ENCODE assay signal across 9 mouse cellular contexts in genomic region chr5:133991556-133991955, GRCm38 (mm10).
A peak's percentile ranks its signal among the peaks of the same experiment; 100 is the strongest.
DNase-seq lines count a peak whose midpoint lies in the region; ATAC-seq and TF ChIP-seq lines count a peak whose summit lies in the region.
"Had no signal": no experiment of that assay in that cellular context is flagged by ENCODE, and none has a peak within 500 bp of the region (broad histone marks: within the 10 kb centered on the region; RNA-seq: fewer than 3 reads in every experiment).

No protein-coding gene starts in this region.

- TF ChIP-seq CTCF in lung, postnatal 0 days (IDR thresholded peaks at IDR 0.05), result no peak
- no peak for TF ChIP-seq CTCF in stomach, postnatal 0 days (IDR thresholded peaks at IDR 0.05; ENCODE audit: low read depth)

- H3K4me3 ChIP-seq in embryonic facial prominence, embryonic 14.5 days (ENCODE audit: low read depth, low read length), result no peak overlapping the region
- H3K4me3 ChIP-seq in embryonic facial prominence, embryonic 10.5 days, result no peak overlapping the region
- no peak overlapping the region for H3K4me3 ChIP-seq in lung, postnatal 0 days (ENCODE audit: low read depth, low read length)
- no peak overlapping the region for H3K4me3 ChIP-seq in intestine, embryonic 16.5 days (ENCODE audit: low read length)
- no peak overlapping the region for H3K4me3 ChIP-seq in stomach, postnatal 0 days (ENCODE audit: low read depth, low read length)
- H3K4me3 ChIP-seq: erythroblast, embryonic 14.5 days had no signal

- no peak overlapping the region for H3K4me2 ChIP-seq in embryonic facial prominence, embryonic 14.5 days (ENCODE audit: low read depth, low read length)
- H3K4me2 ChIP-seq in lung, postnatal 0 days (replicated peaks; ENCODE audit: low read depth, low read length), result no peak overlapping the region
- no peak overlapping the region for H3K4me2 ChIP-seq in intestine, embryonic 16.5 days (ENCODE audit: low read depth, low read length)
- no peak overlapping the region for H3K4me2 ChIP-seq in stomach, postnatal 0 days (replicated peaks; ENCODE audit: low read depth)

- peak; percentile 50; the same call in 1 of the 2 replicates for ATAC-seq in embryonic facial prominence, embryonic 14.5 days (ENCODE audit: low read depth)
- no peak for ATAC-seq in lung, postnatal 0 days
- no peak for ATAC-seq in intestine, embryonic 16.5 days
- ATAC-seq in stomach, postnatal 0 days (ENCODE audit: low FRiP score, low TSS enrichment), result no peak

- H3K36me3 ChIP-seq in embryonic facial prominence, embryonic 14.5 days (ENCODE audit: control insufficient read depth, insufficient read depth, low read length), result no peaks in the 10 kb centered on the region
- no peaks in the 10 kb centered on the region for H3K36me3 ChIP-seq in embryonic facial prominence, embryonic 10.5 days (replicated peaks)
- no peaks in the 10 kb centered on the region for H3K36me3 ChIP-seq in lung, postnatal 0 days (ENCODE audit: insufficient read depth, low read length)
- H3K36me3 ChIP-seq in intestine, embryonic 16.5 days (ENCODE audit: control insufficient read depth, insufficient read depth, low read length), result no peaks in the 10 kb centered on the region
- no peaks in the 10 kb centered on the region for H3K36me3 ChIP-seq in stomach, postnatal 0 days (ENCODE audit: control insufficient read depth, insufficient read depth, low read length)

- H3K9me3 ChIP-seq in embryonic facial prominence, embryonic 14.5 days (ENCODE audit: control insufficient read depth, low read length), result 0 out of 2 replicates have a peak, but pooled peaks cover 2% of the 10 kb centered on the region
- no peaks in the 10 kb centered on the region for H3K9me3 ChIP-seq in embryonic facial prominence, embryonic 10.5 days
- no peaks in the 10 kb centered on the region for H3K9me3 ChIP-seq in lung, postnatal 0 days (ENCODE audit: low read length)
- H3K9me3 ChIP-seq in intestine, embryonic 16.5 days (ENCODE audit: control insufficient read depth, low read length), result no peaks in the 10 kb centered on the region
- H3K9me3 ChIP-seq in stomach, postnatal 0 days (ENCODE audit: control insufficient read depth, low read length), result no peaks in the 10 kb centered on the region

- TF ChIP-seq EP300 in lung, postnatal 0 days (IDR thresholded peaks at IDR 0.05), result no peak
- TF ChIP-seq EP300 in stomach, postnatal 0 days (optimal IDR thresholded peaks at IDR 0.05), result no peak

- no peaks in the 10 kb centered on the region for H3K27me3 ChIP-seq in embryonic facial prominence, embryonic 14.5 days (replicated peaks; ENCODE audit: control insufficient read depth, insufficient read depth, low read length)
- H3K27me3 ChIP-seq in embryonic facial prominence, embryonic 10.5 days (replicated peaks; ENCODE audit: low read depth, poor library complexity, severe bottlenecking), result peaks cover 29% of the 10 kb centered on the region
- H3K27me3 ChIP-seq in lung, postnatal 0 days (replicated peaks; ENCODE audit: insufficient read depth, low read length), result no peaks in the 10 kb centered on the region
- no peaks in the 10 kb centered on the region for H3K27me3 ChIP-seq in intestine, embryonic 16.5 days (replicated peaks; ENCODE audit: control insufficient read depth, insufficient read depth, low read length)
- H3K27me3 ChIP-seq in stomach, postnatal 0 days (ENCODE audit: control insufficient read depth, insufficient read depth, low read length), result no peaks in the 10 kb centered on the region

- H3K27ac ChIP-seq in embryonic facial prominence, embryonic 14.5 days (replicated peaks; ENCODE audit: low read depth, low read length), result no peak overlapping the region
- no peak overlapping the region for H3K27ac ChIP-seq in embryonic facial prominence, embryonic 10.5 days (replicated peaks)
- no peak overlapping the region for H3K27ac ChIP-seq in lung, postnatal 0 days (ENCODE audit: low read length)
- no peak overlapping the region for H3K27ac ChIP-seq in intestine, embryonic 16.5 days (ENCODE audit: low read length)
- no peak overlapping the region for H3K27ac ChIP-seq in stomach, postnatal 0 days (replicated peaks)

- 26% methylated on average over 3 of the region's 3 CpGs for WGBS in embryonic facial prominence, embryonic 14.5 days
- 29% methylated on average over 3 of the region's 3 CpGs for whole genome bisulfite sequencing in embryonic facial prominence, embryonic 10.5 days
- WGBS in lung, postnatal 0 days, result 32% methylated on average over 3 of the region's 3 CpGs
- WGBS in intestine, embryonic 16.5 days, result 28% methylated on average over 3 of the region's 3 CpGs
- WGBS in stomach, postnatal 0 days, result 25% methylated on average over 3 of the region's 3 CpGs

- DNase-seq in embryonic facial prominence, embryonic 14.5 days (ENCODE audit: low spot score), result peak; percentile 63
- no peak for DNase-seq in embryonic facial prominence, embryonic 10.5 days (ENCODE audit: low spot score)
- DNase-seq in lung, postnatal 14 days, result peak; percentile 32
- no peak for DNase-seq in lung, postnatal 0 days (ENCODE audit: low spot score)
- peak; percentile 47 for DNase-seq in gastrocnemius, postnatal 10 days
- DNase-seq in retina, adult 2 months (ENCODE audit: low read depth, low spot score), result peak; percentile 26
- DNase-seq in stomach, postnatal 0 days (ENCODE audit: low spot score), result no peak

- no peaks in the 10 kb centered on the region for H3K4me1 ChIP-seq in embryonic facial prominence, embryonic 14.5 days (ENCODE audit: control insufficient read depth, insufficient read depth, low read length)
- peaks cover 8% of the 10 kb centered on the region for H3K4me1 ChIP-seq in embryonic facial prominence, embryonic 10.5 days
- no peaks in the 10 kb centered on the region for H3K4me1 ChIP-seq in lung, postnatal 0 days (ENCODE audit: insufficient read depth, low read depth, low read length)
- no peaks in the 10 kb centered on the region for H3K4me1 ChIP-seq in intestine, embryonic 16.5 days (ENCODE audit: control insufficient read depth, insufficient read depth, low read length)
- no peaks in the 10 kb centered on the region for H3K4me1 ChIP-seq in stomach, postnatal 0 days (replicated peaks; ENCODE audit: control insufficient read depth, insufficient read depth)

- no peak overlapping the region for H3K9ac ChIP-seq in embryonic facial prominence, embryonic 14.5 days (ENCODE audit: low read depth, low read length)
- no peak overlapping the region for H3K9ac ChIP-seq in lung, postnatal 0 days (replicated peaks; ENCODE audit: low read depth)
- H3K9ac ChIP-seq in intestine, embryonic 16.5 days (ENCODE audit: low read depth, low read length), result no peak overlapping the region
- no peak overlapping the region for H3K9ac ChIP-seq in stomach, postnatal 0 days (ENCODE audit: low read length)

Comparison
In these comparisons a context has a peak if more than half of its experiments do, and no peak if none do; other contexts are left out.
1. DNase-seq: peak in embryonic facial prominence, embryonic 14.5 days (single experiment), lung, postnatal 14 days (single experiment), gastrocnemius, postnatal 10 days (single experiment) and retina, adult 2 months (single experiment); none in embryonic facial prominence, embryonic 10.5 days (single experiment), lung, postnatal 0 days (single experiment) and stomach, postnatal 0 days (single experiment).